Mouse (Mus musculus): Measurements from ENCODE around the gene Src.
A peak's percentile ranks its signal among the peaks of the same experiment; 100 is the strongest.
"Not testable (repeated sequence)": the region's sequence is repeated elsewhere in the genome, so short reads cannot be mapped to it uniquely, and the experiment has no call there.

Src gene

DNA sequence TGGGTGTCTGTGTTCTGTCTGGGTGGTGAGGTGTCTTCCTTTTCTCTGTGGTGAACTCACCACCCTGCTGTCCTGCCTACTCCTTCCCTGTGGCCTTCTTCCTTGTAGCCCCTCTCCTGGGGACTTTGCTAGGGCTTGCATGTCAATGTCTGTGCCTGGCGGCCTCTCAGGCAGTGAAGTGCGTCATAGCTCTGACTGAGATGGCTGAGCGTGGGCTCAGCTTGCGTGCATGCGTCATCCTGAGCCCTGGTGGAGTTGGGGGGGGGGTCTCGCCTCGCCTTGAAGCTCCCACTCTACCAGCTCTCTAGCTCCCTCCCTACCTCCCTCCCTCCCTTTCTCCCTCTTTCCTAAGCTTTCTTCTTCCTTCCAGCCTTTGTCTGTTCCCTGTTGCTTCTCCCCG is 60.4 kb downstream of the Src start:
- DNase-seq (ENCODE audit: inconsistent ontology term): no peak

GRCm38 (mm10) chr2:157479858-157480568 is 61.8 kb downstream of the Src start:
- no peak for DNase-seq (ENCODE audit: inconsistent ontology term)

DNA sequence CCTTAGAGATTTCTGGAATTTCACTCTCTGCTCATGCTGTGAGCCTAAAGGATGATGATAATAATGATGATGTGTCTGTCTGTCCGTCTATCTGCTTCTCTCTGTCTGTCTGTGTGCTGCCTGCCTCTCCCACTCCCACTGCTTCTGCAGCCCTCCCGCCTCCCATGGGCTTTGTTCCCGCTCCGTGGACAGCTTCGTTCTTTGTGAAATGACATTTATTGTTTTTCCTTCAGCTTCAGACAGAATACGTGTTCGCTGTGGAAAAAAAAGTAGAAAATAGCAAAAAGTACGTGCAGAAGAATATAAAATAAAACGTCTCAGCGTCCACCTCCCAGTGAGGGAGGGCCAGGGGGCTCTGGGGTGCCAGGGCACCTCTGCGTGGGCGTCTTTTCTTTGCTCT is 64.5 kb downstream of the Src start:
- DNase-seq (ENCODE audit: inconsistent ontology term): no peak

GRCm38 (mm10) chr2:157486559-157486958 is 68.3 kb downstream of the Src start:
- DNase-seq (ENCODE audit: inconsistent ontology term): not testable (repeated sequence)

DNA sequence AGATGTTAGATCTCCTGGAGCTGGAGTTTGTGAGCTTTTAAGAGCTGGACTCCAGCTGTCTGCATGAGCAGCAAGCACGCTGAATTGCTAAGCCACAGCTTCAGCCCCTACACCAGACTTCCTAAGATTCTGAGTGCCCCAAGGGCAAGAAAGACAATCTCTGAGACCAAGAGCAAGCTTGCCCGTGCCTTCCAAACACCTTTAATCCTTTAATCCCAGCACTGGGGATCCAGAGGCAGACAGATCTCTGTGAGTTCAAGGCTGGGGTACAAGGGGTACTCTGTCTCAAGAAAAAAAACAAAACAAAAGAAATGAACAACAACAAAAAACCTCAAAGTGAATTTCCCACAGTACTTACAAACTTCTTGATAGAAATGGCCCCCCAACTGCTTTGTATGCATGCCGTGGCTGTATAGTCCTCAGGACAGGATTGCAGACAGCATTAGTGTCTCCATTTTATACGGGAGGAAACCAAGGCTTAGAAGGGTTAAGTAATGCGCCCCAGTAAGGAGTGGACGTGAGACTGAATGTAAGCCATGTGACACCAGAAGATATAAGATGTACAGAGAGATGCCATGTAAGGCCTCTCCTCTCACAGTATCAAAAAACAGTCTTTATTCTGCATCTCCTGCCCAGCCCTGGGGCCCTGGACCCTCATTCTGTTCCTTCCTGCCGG is 68.9 kb downstream of the Src start:
- DNase-seq (ENCODE audit: inconsistent ontology term): no peak

- DNase-seq (ENCODE audit: inconsistent ontology term): no peak
These were observed 69.5 kb downstream of the Src start for GRCm38 (mm10) chr2:157487733-157488175.

DNA sequence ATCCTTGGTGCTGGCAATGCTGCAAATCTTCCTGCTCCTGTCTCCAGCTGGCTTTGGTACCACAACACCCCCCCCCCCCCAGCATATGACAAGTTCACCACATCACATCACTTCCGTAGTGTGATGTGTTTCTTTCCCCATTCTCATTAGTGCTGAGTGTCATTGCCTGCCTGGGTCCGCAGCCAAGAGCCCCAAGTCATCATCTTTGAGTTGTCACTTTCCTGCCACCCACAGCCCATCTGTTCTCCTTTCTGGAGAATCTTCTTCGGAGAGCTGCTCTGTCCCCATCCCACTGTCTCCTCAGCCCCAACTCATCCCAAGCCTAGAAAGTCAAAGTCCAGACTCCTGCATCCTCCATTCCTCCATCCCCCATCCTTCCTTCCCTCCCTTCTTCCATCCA is 75.0 kb downstream of the Src start:
- no peak for DNase-seq (ENCODE audit: inconsistent ontology term)

GRCm38 (mm10) chr2:157498529-157498928 is 80.3 kb downstream of the Src start:
- DNase-seq (ENCODE audit: inconsistent ontology term): no peak

- no peak for DNase-seq (ENCODE audit: inconsistent ontology term)
These were observed 82.1 kb downstream of the Src start for GRCm38 (mm10) chr2:157500364-157500763.

GRCm38 (mm10) chr2:157501324-157501723 is 83.1 kb downstream of the Src start:
- DNase-seq (ENCODE audit: inconsistent ontology term): no peak

GRCm38 (mm10) chr2:157506779-157507178 is 88.5 kb downstream of the Src start:
- DNase-seq (ENCODE audit: inconsistent ontology term): no peak

DNA sequence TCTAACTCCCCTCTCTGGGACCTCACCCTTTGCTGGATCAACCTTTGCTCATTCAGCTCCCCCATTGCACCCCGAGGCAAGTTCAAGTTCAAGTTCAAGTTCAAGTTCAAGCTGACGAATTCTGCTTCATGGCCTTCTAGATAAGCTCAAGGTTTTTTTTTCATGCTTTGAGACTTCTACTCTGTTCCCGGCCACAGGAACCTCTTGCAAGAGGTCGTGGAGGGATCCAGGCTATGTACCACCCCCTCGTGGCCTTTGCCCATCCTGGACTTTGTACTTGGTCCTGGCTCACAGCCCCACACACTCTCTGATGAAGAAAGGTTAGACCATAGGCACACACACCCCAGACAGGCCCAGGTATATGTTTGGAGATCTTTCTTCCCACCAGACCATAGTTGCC is 90.9 kb downstream of the Src start:
- no peak for DNase-seq (ENCODE audit: inconsistent ontology term)

GRCm38 (mm10) chr2:157510031-157510430 is 91.8 kb downstream of the Src start:
- no peak for DNase-seq (ENCODE audit: inconsistent ontology term)

GRCm38 (mm10) chr2:157512859-157513258 is 94.6 kb downstream of the Src start:
- DNase-seq (ENCODE audit: inconsistent ontology term): no peak

DNA sequence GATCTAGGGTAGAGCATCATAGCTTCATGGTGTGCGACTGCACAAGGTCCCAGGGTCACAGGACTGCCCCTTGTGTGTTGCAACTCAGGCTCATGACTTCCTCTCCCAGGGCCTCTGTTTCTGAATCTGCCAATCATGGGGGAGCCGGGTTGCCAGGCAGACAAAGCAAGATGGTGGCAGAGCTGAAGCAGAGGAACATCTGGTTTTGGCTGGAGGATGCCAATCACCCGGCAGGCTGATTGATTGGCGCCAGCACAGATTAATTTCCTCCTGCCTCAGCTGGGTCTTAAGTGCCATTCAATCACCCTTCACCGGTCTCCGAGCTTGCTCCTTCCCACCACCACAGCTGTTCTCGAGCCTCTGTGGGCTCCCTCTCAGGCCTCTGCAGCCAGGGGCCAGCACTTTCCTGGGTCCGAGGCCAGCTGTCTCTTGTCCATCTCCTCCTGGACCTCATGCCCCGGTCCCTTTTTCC is 95.5 kb downstream of the Src start:
- no peak for DNase-seq (ENCODE audit: inconsistent ontology term)

- DNase-seq (ENCODE audit: inconsistent ontology term): no peak
These were observed 96.1 kb downstream of the Src start for GRCm38 (mm10) chr2:157514353-157514752.

- DNase-seq (ENCODE audit: inconsistent ontology term): no peak
These were observed 99.3 kb downstream of the Src start for GRCm38 (mm10) chr2:157517526-157517925.

GRCm38 (mm10) chr2:157518451-157518850 is 100.2 kb downstream of the Src start:
- DNase-seq (ENCODE audit: inconsistent ontology term): no peak

DNA sequence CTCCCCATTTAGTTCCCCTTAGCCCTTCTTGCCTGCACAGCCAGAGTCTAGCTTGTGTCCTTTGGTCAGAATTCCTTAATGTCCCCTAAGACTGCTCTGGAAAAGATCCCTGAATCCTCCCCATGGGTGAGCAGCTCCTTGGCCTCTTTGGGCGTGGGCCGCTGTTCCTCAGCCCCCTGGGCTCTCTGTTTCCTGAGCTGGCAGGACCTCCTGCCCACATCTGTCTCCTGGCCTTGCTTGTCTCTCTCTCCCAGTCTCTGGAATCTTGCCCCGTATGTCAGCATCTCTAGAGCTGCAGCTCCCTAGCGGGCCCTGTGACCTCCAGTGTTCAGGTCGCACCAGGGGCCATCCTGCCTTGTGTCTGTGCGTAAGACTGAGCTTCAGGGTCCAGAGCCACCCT is 101.2 kb downstream of the Src start:
- no peak for DNase-seq (ENCODE audit: inconsistent ontology term)

DNA sequence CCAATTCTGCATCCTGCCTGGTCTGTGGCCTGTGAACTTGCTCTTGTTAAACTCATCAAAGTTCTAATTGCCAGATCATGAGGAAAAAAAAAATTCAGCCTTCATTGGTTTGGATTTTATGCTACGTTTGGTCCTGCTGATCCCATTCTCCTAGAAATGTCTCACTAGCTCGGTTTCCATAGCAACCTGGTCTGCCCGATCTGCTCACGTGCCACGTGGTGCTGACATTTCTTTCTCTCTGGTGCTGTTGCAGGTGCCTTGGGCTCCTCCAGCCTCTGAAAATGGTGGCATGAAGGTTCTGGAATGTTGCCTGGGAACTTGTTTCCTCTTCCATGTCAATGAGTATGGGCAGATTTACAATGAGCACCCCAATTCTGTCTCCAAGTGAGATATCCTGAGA is 102.3 kb downstream of the Src start:
- peak; percentile 30 for DNase-seq (ENCODE audit: inconsistent ontology term)

Measured in Muller cell, postnatal 12 days (primary cell).